Mouse (Mus musculus) CH12.LX (cell line): ENCODE data around the gene 1700019D03Rik.

Experiments
- CHD1 ChIP-seq: IDR thresholded peaks from 2 replicates; pipeline ENCODE4 v1.6.1; 2012; ENCODE audit warnings: low read depth, low read length, improper control_type of control experiment, inconsistent platforms
- CTCF ChIP-seq, 2 experiments: IDR thresholded peaks in 1 of 2; conservative IDR thresholded peaks in 1 of 2; 2 replicates each; pipeline ENCODE4 v1.5.1; 2011 to 2012; ENCODE audit warnings: low read depth in 2 of 2, low read length in 2 of 2, improper control_type of control experiment in 1 of 2, inconsistent platforms in 1 of 2, mild to moderate bottlenecking in 1 of 2, moderate library complexity in 1 of 2

DNA sequence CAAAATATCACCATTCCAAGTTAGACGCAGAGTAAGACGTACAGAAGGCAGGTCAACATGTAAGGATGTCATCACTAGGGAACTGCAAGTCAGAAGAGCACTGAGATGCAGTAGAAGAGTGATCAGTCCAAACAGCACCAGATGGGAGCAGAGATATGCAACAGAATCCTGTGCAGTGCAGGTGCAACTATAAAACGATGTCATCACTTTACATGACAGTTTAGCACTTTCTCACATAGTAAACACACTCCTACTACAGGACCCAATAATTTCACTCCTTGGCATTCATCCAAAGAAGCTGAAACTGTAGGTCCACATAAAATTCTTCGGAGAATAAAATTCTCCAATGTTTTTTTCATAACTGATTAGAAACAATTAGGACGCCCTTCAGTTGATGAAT lies 85.5 kb downstream of the 1700019D03Rik start:
- no peak for TF ChIP-seq CHD1
- TF ChIP-seq CTCF (conservative IDR thresholded peaks at IDR 0.05 in 1 of 2, IDR thresholded peaks at IDR 0.05 in 1 of 2; ENCODE audit: low read depth in 2 of 2, low read length in 2 of 2), result no peak
